Mouse (Mus musculus): ENCODE results near the gene Mycbpap.
A peak's percentile ranks its signal among the peaks of the same experiment; 100 is the strongest.

Mycbpap gene

DNA sequence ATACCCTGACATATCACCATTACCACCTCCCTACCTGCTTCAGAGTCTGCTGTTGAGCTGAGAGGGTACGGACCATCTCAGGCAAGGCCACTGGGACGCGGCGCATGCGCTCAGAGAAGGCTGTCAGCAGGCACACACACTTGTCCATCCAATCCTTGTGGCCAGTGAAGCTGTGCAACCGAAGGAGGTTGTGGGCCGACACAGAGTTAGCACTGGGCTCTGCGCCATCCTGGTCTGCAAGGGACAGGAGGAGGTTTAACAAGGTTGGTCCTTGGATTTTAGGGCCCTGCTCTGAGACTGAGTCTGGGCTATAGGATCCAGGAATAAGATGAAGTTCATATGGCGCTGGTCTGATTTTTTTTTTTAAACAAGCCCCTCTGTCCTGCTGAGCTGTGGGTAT lies 41.2 kb downstream of the Mycbpap start:
- DNase-seq (ENCODE audit: low spot score), result no peak

DNA sequence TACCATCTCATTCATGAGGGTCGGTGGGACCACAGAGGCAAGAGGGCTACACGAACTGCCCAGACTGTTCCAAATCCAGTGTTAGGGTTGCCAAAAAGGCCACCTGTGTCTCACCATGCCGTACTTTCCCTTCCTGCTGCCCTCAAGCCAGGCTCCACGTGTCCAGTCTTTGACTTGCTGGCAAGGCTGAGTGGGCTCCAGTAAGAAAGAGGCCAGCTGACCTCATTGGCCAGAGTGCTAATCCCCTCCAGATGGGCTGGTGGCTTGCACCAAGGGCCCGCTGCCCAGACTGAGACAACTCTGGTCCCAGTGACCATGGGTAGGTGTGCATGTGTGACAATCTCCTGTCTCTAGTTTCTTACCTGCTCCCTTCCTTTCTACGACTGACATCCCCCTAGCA lies 43.9 kb downstream of the Mycbpap start:
- DNase-seq (ENCODE audit: low spot score), result no peak

DNA sequence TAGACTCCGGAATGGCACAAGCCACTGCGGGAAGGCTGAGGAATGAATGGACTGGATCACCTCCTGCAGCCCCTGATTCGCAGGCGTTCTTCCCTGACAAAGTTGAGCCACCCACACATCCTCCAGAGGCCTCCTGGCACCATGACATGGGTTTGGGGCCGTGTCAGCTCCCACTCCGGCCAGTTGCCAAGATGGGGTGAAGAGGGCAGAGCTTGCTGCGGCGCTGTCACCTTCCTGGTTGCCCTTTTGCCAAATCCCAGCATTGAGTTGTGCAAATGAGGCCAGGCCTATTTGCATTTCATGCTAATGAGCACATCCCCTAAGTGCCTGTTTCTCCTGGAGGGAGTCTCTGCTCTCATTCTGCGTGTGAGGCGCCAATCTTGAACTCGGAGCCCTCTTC lies 45.8 kb downstream of the Mycbpap start:
- no peak for DNase-seq (ENCODE audit: low spot score)

DNA sequence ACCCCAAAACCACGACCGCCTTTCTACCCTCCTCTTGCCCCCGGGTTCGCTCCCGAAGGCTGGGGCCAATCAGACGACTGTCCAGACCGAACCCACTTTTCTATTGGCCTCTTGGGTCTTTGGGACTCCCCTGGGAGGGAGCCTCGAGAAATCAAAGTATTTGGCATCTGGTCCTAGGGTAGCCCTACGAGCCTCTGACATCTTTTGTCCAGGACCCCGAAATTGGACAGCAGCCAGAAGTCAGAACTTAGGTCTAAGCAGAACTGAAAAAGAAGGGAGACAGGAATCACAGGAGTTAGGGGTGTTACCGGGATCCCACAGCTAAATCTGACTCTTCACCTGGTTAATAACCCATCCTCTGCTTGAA lies 47.0 kb downstream of the Mycbpap start:
- no peak for DNase-seq (ENCODE audit: low spot score)

DNA sequence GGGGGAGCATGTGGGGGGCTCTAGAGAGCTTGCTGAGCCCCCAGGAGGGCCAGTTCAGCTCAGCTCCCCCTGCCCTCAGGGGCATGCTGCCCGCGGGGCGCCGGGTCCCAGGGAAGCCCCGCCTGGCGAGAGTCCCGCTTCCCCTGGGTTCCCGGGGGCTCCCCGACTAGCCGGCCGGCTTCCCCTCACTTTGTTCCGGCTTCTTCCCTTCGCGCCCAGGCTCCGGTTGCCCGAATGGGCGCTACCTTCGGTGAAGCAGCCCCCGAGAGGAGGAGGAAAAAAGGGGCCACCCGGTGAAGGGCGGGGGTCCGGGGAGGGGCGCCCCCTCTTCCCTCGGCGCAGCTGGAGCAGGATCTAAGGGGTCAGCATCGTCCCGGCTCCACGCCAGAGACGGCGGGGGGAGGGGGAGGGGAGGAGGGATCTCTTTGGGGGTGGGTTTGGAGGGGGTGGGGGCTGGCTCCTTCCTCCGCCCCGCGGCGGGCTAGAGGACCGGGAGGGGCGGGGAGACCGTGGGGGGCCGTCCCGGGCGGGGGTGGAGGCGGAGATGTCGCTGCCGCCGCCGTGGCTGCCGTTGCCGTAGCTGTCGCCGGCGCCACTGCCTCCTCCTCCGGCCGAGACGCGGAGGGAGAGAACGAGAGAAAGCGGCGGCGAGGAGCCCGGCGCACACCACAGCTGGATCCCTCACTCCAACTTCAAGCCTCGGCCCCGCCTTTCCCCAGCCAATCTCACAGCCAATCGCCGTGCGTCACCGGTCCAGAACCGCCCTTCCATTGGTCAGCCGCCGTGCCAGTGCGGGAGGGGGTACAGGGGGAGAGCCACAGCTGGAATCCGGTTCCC lies 47.6 kb downstream of the Mycbpap start, which contains the start of gene Cacna1g:
Gene Cacna1g, minus strand, starts transcription at position 492 of the 837 bp plus-strand sequence.
- DNase-seq (ENCODE audit: low spot score), result peak; percentile 75

DNA sequence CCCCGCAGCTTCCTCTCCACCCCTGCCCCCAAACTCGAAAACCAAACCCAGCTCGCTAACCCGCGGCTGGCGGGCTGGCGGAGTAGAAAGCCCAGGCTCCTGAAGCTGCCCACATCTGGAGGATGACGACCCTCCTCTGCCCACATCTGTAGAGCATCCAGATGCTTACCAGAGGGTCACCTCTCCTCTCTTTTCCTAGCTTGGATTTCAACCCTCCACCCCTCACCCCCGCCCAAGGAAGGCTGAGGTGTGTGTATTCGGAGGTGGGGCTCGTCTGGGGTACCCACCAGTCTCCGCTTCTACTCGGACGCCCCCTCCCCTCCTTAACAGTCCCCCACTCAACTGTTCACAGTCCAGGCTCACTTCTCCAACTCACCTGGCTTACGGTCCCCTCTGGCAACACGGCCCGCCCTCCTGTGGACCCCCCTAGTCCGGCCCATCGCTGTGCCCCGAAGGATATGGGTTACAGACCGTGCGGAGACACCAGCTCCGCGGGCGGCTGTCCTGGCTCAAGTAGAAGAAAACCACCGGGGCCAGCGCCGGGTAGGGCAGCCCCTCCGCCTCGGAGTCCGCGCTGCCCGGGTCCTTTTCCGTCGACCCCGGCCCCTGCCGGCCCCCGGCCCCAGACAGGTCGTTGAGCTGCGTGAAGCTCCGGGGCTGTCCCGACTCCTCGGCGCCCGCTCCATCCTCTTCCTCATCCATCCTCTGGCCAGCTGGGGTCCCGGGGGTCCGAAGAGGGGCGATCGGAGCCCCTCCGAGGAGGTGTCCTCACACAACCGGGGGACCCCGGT lies 48.4 kb downstream of the Mycbpap start:
- no peak for DNase-seq (ENCODE audit: low spot score)

DNA sequence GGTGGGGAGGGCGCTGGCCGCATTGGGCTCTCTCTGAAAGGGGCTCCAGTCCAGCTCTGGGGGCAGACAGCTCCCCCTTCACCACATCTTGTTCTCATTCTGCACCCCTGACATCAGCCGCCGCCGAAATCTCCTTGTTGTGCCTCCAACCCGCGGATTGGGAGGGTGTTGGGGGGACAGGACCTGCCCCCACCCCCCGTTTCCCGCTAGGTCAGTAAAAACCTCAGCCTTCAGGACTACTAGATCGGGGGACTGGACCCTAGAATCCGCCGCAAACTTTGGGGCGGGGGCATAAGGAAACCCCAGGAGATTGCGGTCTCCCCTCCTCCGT lies 49.0 kb downstream of the Mycbpap start:
- DNase-seq (ENCODE audit: low spot score), result no peak

DNA sequence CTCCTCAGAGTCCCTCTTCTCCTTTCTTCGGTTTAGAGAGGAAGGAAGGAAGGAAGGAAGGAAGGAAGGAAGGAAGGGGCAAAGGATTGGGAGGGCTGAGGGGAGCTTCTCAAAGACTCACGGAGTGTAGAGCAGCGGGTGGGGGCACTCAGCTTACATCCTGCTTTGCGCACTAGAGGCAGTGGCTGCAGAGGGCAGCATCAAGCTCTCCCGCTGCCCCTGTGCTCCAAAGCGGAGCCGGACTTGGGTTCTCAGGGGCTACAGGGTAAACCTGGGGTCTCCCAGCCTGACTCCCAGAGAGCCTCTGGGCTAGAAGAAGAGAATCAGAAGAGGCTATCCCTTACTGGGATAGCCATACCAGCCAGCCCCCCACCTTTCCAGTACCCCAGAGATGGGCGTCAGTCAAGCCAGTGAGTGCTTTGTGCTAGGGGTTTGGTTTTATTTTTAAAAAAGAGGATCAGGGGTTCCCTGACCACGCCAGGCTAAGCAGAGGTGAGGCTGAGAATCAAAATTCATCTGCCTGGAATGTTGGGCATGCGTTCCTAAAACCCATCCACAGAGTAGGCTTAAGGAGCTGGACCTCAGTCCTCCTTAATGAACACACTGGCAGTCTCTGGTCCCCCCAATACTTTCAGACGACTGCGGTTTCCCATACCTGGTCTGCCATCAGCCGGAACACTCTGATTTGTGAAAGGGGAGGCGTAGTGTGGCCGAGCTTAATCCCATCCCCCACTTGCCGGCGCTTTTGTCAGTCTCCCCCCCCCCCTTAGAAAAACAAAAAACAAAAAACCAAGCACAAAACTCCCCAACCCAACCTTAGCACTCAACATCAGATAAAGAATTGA lies 49.6 kb downstream of the Mycbpap start:
- no peak for DNase-seq (ENCODE audit: low spot score)

DNA sequence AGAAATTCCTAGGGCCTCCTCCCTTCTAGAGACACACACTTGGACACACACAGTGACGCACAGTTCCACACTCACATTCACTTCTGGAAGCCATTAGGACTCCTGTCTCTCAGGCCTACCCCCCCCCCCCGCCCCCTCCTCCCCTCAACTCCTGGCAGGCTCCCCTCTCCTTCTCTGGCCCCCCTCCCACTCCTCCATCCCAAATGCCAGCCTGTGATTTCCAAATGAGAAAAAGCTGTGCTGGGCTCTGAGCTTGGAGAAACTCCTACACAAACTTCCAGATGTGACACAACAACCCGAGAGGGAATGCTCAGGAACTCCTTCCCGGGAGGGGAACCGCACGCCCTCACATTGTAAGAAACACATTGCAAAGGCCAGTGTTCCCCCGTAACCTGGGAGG lies 51.2 kb downstream of the Mycbpap start:
- no peak for DNase-seq (ENCODE audit: low spot score)

DNA sequence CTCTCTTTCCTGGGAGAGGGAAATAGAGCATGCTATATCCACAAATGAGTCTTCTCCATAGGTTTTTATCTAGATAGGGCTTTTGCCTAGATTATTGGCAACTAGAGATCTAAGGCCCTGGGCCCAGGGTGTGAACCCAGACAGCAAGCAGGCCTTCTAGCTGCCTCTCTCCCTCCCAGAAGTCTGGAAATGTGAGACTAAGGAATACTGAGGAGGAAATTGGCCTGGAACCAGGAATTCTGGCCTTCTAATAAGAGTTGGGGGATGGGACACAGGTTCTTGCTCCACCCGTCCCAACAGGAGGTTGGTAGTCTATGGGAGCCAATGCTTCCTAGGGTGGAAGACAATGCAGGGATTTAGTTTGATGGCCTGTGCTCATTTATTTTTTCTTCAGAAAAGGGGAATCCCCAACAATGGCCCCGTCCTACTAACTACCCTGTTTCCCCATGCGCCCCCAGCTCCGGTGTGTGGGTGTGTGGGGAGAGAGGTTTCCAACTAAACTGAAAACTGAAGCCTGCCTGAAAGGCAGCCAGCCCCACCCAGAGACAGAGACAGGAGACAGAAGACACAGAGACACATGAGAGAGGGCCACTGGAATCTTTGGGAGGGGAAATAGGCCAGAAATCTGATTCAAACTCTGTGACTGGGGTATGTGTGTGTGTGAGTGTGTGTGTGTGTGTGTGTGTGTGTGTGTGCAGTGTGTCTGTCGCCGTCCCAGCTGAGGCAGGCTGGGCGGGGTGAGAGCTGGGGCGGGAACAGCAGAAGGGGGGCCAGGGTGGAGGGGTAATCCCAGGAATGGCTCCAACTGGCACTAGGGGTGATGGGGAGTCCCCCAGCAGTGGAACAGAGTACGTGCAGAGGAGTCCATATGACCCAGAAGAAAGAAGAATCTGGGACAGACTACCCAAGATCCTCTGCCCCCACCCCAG lies 52.1 kb downstream of the Mycbpap start:
- no peak for DNase-seq (ENCODE audit: low spot score)

DNA sequence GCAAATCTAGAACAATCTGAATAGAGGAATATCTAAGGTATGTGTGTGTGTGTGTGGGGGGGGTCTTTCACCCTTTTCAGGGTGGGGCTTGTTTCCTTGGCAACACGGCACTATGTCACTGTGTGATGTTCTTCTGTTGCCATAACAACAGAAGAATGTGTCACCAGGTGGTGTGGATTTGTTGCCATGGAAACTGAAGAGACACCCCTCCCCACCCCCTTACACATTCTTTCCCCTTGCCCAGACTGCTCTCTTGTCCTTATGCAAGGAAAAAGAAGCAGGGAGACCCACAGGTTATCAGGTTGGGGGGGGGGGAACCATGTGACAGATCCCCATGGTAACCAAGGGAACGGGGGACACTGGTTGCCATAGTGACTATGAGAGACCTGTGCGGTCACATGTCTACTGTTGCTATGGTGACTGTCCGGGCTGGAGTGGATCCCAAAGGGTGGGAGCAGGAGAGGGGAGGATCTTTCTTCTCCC lies 52.9 kb downstream of the Mycbpap start:
- no peak for DNase-seq (ENCODE audit: low spot score)

DNA sequence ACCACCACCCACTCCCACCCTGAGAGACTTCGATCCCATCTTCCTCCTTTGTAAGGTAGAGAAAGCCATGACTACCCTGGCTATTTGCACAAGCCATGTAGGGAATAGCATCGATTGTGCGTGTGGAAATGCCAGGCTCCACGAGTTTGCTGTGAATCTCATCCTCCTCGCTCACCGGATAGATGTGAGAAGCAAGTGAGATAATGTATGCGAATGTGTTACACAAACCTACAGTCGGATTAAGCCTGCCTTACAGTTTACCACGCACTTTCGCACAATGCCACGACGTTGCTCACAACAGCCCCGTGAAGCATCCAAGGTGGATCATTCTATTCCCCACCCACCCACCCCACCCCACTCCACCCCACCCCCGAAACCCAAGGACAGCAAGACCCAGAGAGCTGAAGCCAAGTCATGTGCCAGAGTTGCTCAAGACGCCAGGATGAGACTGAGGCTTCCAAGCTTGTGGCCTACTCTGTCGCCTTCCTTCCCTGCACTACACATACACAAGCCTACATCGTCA lies 55.1 kb downstream of the Mycbpap start:
- DNase-seq (ENCODE audit: low spot score), result no peak

DNA sequence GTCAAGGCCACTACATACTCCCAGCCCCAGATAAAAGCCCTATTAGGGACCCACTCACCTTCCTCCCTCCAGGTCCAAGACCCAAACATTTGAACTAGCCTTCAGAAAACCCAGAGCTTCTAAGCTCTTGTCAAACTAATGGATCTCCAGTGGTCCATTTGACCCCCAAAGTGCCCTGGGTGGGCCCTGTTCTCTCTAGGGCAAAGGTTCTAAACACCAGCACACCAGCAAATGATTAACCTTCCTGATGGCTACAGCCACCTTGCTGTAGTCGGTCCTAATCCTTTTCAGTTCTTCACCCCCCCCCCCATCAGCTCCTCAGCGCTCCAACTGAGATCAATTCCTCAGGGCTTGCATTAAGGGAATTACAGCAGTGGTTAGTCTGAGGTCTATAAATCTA lies 57.4 kb downstream of the Mycbpap start:
- DNase-seq (ENCODE audit: low spot score), result no peak

DNA sequence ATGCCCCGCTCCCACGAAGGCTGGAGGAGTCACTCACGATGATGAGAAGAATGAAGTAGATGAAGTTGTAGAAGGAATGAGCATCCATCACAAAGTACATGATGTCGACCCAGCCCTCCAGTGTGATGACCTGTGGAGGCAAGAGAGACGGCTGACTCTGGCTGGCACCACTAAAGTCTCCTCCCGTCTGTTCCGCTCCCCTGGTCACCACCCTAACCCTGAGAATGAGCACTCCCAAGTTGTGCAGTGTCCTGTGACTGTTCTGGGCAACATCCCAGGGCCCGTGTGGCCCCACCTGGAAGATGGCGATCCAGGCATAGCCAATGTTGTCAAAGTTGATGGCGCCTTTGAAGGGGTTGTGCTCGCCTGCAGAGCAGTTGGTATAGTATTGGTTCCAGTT lies 59.7 kb downstream of the Mycbpap start:
- DNase-seq (ENCODE audit: low spot score), result no peak

DNA sequence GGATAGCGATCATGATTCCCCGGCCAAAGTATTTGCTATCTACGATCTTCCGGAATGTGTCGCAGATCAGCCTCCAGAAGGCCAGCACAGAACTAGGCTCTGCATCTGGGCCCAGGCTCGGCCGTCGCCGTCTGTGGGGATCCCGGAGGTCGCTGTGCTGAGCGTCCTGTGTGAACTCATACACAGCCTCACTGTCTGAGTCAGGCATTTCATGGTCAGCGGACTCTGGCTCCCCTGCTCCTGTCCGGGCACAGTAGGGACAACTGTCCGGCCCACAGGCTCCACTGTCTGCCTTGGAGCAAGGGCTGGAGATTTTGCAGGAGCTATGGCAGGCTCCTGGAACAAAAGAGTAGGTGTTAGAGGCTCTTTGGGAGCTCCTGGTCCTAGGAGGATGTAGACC lies 64.5 kb downstream of the Mycbpap start:
- DNase-seq (ENCODE audit: low spot score), result no peak

DNA sequence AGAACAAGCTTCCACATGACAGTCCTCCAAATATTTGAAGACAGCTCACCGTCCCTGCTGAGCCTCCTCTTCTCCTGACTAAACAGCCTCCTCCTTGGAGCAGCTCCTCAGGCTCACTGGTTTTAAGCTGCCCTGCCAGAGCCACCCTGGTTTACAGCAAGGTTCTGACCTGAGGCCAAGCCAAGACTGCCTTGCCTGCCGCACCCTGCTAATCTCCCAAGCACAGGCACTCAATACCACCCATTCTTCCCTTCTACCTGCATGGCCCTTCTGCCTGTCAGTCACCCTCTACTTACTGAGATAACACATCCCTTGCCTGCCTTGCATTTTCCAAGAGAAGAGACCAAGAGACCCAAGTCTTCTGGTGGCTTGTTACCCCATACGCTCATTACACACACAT lies 65.2 kb downstream of the Mycbpap start:
- DNase-seq (ENCODE audit: low spot score), result no peak

DNA sequence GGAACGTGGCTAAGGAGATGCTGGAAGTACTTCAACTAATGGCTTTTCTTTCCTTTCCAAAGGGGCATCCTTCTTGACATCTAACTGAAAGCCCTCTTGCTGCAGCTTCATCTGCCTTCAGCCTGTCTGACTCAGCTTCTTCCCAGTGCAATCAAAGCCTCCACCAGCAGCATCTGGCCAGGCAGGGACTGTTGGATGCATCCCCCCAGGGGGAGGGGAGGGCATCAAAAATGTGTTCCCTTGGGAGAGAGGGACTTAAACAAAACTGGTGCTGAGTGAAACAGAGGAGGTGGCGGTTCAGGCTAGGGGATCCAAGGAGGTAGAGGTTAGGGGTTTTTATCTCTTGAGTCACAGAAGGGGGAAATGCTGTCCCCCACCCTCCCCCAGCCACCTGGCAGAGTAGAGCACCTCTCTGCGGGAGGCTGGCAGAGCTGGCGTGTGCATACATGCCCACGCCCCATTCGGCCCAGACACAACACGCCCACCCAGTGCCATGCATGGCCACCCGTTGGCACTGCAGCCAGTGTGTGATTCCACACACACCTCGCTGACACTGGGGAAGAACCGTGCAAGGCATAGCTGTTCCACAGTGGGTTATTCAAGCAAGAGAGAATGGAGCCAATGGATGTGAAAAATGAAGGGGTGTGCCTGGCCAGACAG lies 66.3 kb downstream of the Mycbpap start:
- no peak for DNase-seq (ENCODE audit: low spot score)

DNA sequence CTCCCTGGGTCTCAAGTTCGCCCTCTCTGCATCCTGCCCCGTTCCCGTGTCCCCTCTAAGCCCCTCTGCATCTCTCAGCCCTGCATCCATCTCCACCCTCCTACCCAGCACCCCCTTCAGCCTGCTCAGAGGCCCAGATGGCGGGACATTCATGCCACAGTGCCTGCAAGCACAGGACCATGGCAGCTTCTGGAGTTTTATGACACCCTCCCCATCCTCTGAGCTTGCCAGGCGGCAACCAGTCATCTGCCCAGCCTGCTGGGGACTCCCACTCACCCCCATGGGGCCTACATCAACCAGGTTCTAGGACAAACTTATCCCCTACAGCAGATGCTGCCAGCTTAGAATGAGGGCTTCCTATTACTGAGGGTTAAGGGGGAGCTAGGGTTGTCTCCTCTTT lies 66.8 kb downstream of the Mycbpap start:
- DNase-seq (ENCODE audit: low spot score), result no peak
